Comparison of ENCODE assay signal across 20 mouse cellular contexts in genomic region chr14:25558479-25558878, GRCm38 (mm10).
DNase-seq lines count a peak whose midpoint lies in the region; ATAC-seq and TF ChIP-seq lines count a peak whose summit lies in the region.
"Had no signal": no experiment of that assay in that cellular context is flagged by ENCODE, and none has a peak within 500 bp of the region (broad histone marks: within the 10 kb centered on the region; RNA-seq: fewer than 3 reads in every experiment).

No protein-coding gene starts in this region.

- H3K9ac ChIP-seq in forebrain, embryonic 12.5 days, result no peak overlapping the region
- no peak overlapping the region for H3K9ac ChIP-seq in hindbrain, postnatal 0 days (replicated peaks; ENCODE audit: low read length)
- H3K9ac ChIP-seq in hindbrain, embryonic 14.5 days, result no peak overlapping the region
- H3K9ac ChIP-seq in liver, postnatal 0 days (replicated peaks), result no peak overlapping the region
- H3K9ac ChIP-seq in midbrain, embryonic 15.5 days, result no peak overlapping the region
- H3K9ac ChIP-seq: midbrain, embryonic 12.5 days; stomach, embryonic 15.5 days had no signal

- no peak for DNase-seq in forebrain, embryonic 10.5 days (ENCODE audit: extremely low spot score, low spot score)
- no peak for DNase-seq in hindbrain, postnatal 0 days (ENCODE audit: low spot score)
- DNase-seq in hindbrain, embryonic 14.5 days (ENCODE audit: low spot score), result no peak
- no peak for DNase-seq in liver, postnatal 0 days
- DNase-seq in liver, result no peak
- DNase-seq: adrenal gland, postnatal 10 days; cerebellum, adult 18-20 months; cerebellum, postnatal 36 days; gastrocnemius, postnatal 36 days; left cerebral cortex, postnatal 4 days; lung, adult 2 months; thymus, adult 2 months had no signal

- H3K4me3 ChIP-seq in forebrain, embryonic 12.5 days (replicated peaks), result no peak overlapping the region
- H3K4me3 ChIP-seq in forebrain, embryonic 10.5 days, result no peak overlapping the region
- H3K4me3 ChIP-seq in hindbrain, postnatal 0 days (ENCODE audit: low read length), result no peak overlapping the region
- no peak overlapping the region for H3K4me3 ChIP-seq in hindbrain, embryonic 14.5 days (replicated peaks; ENCODE audit: low read length)
- no peak overlapping the region for H3K4me3 ChIP-seq in liver, postnatal 0 days (ENCODE audit: low read depth, low read length)
- no peak overlapping the region for H3K4me3 ChIP-seq in midbrain, embryonic 15.5 days
- H3K4me3 ChIP-seq: midbrain, embryonic 12.5 days; stomach, embryonic 15.5 days had no signal

- no peaks in the 10 kb centered on the region for H3K9me3 ChIP-seq in forebrain, embryonic 12.5 days
- no peaks in the 10 kb centered on the region for H3K9me3 ChIP-seq in forebrain, embryonic 10.5 days
- H3K9me3 ChIP-seq in hindbrain, postnatal 0 days (ENCODE audit: low read length), result no peaks in the 10 kb centered on the region
- no peaks in the 10 kb centered on the region for H3K9me3 ChIP-seq in hindbrain, embryonic 14.5 days (ENCODE audit: control insufficient read depth, low read length)
- H3K9me3 ChIP-seq in liver, postnatal 0 days (ENCODE audit: low read length), result no peaks in the 10 kb centered on the region
- no peaks in the 10 kb centered on the region for H3K9me3 ChIP-seq in midbrain, embryonic 15.5 days
- H3K9me3 ChIP-seq: midbrain, embryonic 12.5 days; stomach, embryonic 15.5 days had no signal

- H3K4me2 ChIP-seq in forebrain, embryonic 12.5 days, result no peak overlapping the region
- H3K4me2 ChIP-seq in hindbrain, postnatal 0 days (ENCODE audit: low read depth, low read length), result no peak overlapping the region
- H3K4me2 ChIP-seq in hindbrain, embryonic 14.5 days (replicated peaks), result no peak overlapping the region
- no peak overlapping the region for H3K4me2 ChIP-seq in liver, postnatal 0 days (ENCODE audit: low read depth, low read length)
- H3K4me2 ChIP-seq in midbrain, embryonic 15.5 days, result no peak overlapping the region
- H3K4me2 ChIP-seq: heart, embryonic 11.5 days; midbrain, embryonic 12.5 days; stomach, embryonic 15.5 days had no signal

- peak overlapping the region; percentile 25; the same call in 1 of the 2 replicates for H3K27ac ChIP-seq in forebrain, embryonic 12.5 days
- H3K27ac ChIP-seq in forebrain, embryonic 10.5 days, result no peak overlapping the region
- no peak overlapping the region for H3K27ac ChIP-seq in hindbrain, postnatal 0 days
- no peak overlapping the region for H3K27ac ChIP-seq in hindbrain, embryonic 14.5 days
- no peak overlapping the region for H3K27ac ChIP-seq in liver, postnatal 0 days (ENCODE audit: low read depth)
- H3K27ac ChIP-seq in midbrain, embryonic 15.5 days, result peak overlapping the region; percentile 69; the same call in 1 of the 2 replicates
- H3K27ac ChIP-seq: macrophage; midbrain, embryonic 12.5 days; stomach, embryonic 15.5 days had no signal

- H3K36me3 ChIP-seq in forebrain, embryonic 12.5 days (replicated peaks), result peaks cover 30% of the 10 kb centered on the region
- H3K36me3 ChIP-seq in forebrain, embryonic 10.5 days (replicated peaks), result peaks cover 58% of the 10 kb centered on the region
- no peaks in the 10 kb centered on the region for H3K36me3 ChIP-seq in hindbrain, postnatal 0 days (ENCODE audit: insufficient read depth, low read length)
- 0 out of 2 replicates have a peak, but pooled peaks cover 3% of the 10 kb centered on the region for H3K36me3 ChIP-seq in hindbrain, embryonic 14.5 days (replicated peaks; ENCODE audit: control insufficient read depth, insufficient read depth)
- peaks cover 11% of the 10 kb centered on the region; the same call in 1 of the 2 replicates for H3K36me3 ChIP-seq in liver, postnatal 0 days (replicated peaks; ENCODE audit: insufficient read depth, low read length)
- no peaks in the 10 kb centered on the region for H3K36me3 ChIP-seq in midbrain, embryonic 15.5 days (replicated peaks)
- H3K36me3 ChIP-seq: stomach, embryonic 15.5 days had no signal

- no peak for ATAC-seq in forebrain, embryonic 12.5 days (ENCODE audit: low FRiP score)
- ATAC-seq in hindbrain, postnatal 0 days, result no peak
- ATAC-seq in hindbrain, embryonic 14.5 days (ENCODE audit: low FRiP score), result no peak
- ATAC-seq in liver, postnatal 0 days, result no peak
- ATAC-seq in midbrain, embryonic 15.5 days (replicated peaks), result no peak
- ATAC-seq in cerebellum, adult (ENCODE audit: insufficient number of reproducible peaks, low FRiP score, low TSS enrichment), result no peak
- ATAC-seq: Patski had no signal

- whole genome bisulfite sequencing in forebrain, embryonic 12.5 days, result 88% methylated on average over 1 of the region's 1 CpGs
- WGBS in forebrain, embryonic 10.5 days, result 97% methylated on average over 1 of the region's 1 CpGs
- whole genome bisulfite sequencing in hindbrain, postnatal 0 days, result 75% methylated on average over 1 of the region's 1 CpGs
- WGBS in hindbrain, embryonic 14.5 days, result 91% methylated on average over 1 of the region's 1 CpGs
- 78% methylated on average over 1 of the region's 1 CpGs for WGBS in liver, postnatal 0 days (ENCODE audit: insufficient replicate concordance)
- 83% methylated on average over 1 of the region's 1 CpGs for WGBS in midbrain, embryonic 15.5 days

- peaks cover 60% of the 10 kb centered on the region for H3K4me1 ChIP-seq in forebrain, embryonic 12.5 days
- H3K4me1 ChIP-seq in forebrain, embryonic 10.5 days, result peaks cover 84% of the 10 kb centered on the region
- H3K4me1 ChIP-seq in hindbrain, postnatal 0 days (ENCODE audit: insufficient read depth, low read length), result peaks cover 28% of the 10 kb centered on the region
- peaks cover 57% of the 10 kb centered on the region for H3K4me1 ChIP-seq in hindbrain, embryonic 14.5 days (replicated peaks; ENCODE audit: control insufficient read depth, insufficient read depth, low read length)
- H3K4me1 ChIP-seq in liver, postnatal 0 days (ENCODE audit: insufficient read depth), result peaks cover 25% of the 10 kb centered on the region
- H3K4me1 ChIP-seq in midbrain, embryonic 15.5 days, result peaks cover 60% of the 10 kb centered on the region

- no peak for TF ChIP-seq EP300 in liver, postnatal 0 days (IDR thresholded peaks at IDR 0.05; ENCODE audit: low read depth)

- TF ChIP-seq CTCF in hindbrain, postnatal 0 days (IDR thresholded peaks at IDR 0.05; ENCODE audit: low read depth), result peak; percentile 43
- TF ChIP-seq CTCF in liver, postnatal 0 days (IDR thresholded peaks at IDR 0.05; ENCODE audit: low read depth), result peak; percentile 9; the same call in 1 of the 2 replicates

- no peaks in the 10 kb centered on the region for H3K27me3 ChIP-seq in forebrain, embryonic 12.5 days
- H3K27me3 ChIP-seq in forebrain, embryonic 10.5 days (ENCODE audit: poor library complexity, severe bottlenecking), result no peaks in the 10 kb centered on the region
- no peaks in the 10 kb centered on the region for H3K27me3 ChIP-seq in hindbrain, postnatal 0 days (ENCODE audit: insufficient read depth, low read length)
- H3K27me3 ChIP-seq in hindbrain, embryonic 14.5 days (ENCODE audit: control insufficient read depth, insufficient read depth, low read length), result no peaks in the 10 kb centered on the region
- H3K27me3 ChIP-seq in liver, postnatal 0 days (ENCODE audit: insufficient read depth, low read length), result no peaks in the 10 kb centered on the region
- H3K27me3 ChIP-seq in midbrain, embryonic 15.5 days (replicated peaks), result no peaks in the 10 kb centered on the region
- H3K27me3 ChIP-seq: midbrain, embryonic 12.5 days; Patski; stomach, embryonic 15.5 days had no signal

Comparison
In these comparisons a context has a peak if more than half of its experiments do, and no peak if none do; other contexts are left out.
1. H3K27ac ChIP-seq: peak in forebrain, embryonic 12.5 days (single experiment) and midbrain, embryonic 15.5 days (single experiment); none in forebrain, embryonic 10.5 days (single experiment), hindbrain, postnatal 0 days (single experiment), hindbrain, embryonic 14.5 days (single experiment) and liver, postnatal 0 days (single experiment).